Mouse (Mus musculus): Measurements from ENCODE around the gene Prkag1.

Gene Prkag1

GRCm38 (mm10) chr15:98791221-98791620 is 40.1 kb downstream of the Prkag1 start:
- DNase-seq: no peak

DNA sequence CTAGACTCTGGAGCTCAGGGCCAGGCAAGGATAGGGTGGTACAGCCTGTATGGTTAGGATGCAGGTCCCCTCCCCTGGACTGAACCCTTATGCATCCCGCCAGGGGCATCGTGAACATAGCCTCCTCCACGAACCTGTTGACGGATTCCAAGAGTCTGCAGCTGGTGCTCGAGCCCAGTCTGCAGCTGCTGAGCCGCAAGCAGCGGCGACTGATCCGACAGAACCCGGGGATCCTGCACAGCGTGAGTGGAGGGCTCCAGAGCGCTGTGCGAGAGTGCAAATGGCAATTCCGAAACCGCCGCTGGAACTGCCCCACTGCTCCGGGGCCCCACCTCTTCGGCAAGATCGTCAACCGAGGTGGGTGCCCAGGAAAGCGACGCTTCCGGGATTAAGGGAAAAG is 40.6 kb downstream of the Prkag1 start:
- no peak for DNase-seq

GRCm38 (mm10) chr15:98789661-98790535 is 41.4 kb downstream of the Prkag1 start, which contains the start of gene Wnt1:
TSS of gene Wnt1 (plus strand) at chr15:98789857.
- DNase-seq: peak; percentile 64

DNA sequence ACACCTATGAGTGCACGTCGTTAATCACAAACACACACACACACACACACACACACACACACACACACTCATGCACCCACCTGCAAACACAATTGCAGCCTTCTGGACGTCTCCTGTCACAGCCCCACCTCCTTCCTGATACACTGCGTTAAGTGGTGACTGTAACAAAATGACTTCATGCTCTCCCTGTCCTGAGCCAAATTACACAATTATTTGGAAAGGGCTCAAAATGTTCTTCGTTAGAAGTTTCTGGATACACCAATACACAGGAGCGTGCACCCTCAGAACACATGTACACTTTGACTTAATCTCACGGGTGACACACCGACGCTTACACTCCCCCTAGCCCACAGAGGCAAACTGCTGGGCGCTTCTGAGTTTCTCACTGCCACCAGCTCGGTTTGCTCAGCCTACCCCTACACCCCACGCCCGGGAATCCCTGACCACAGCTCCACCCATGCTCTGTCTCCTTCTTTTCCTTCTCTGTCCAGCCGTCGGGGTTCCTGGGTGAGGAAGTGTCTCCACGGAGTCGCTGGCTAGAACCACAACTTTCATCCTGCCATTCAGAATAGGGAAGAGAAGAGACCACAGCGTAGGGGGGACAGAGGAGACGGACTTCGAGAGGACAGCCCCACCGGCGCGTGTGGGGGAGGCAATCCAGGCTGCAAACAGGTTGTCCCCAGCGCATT is 42.2 kb downstream of the Prkag1 start:
- DNase-seq: no peak

DNA sequence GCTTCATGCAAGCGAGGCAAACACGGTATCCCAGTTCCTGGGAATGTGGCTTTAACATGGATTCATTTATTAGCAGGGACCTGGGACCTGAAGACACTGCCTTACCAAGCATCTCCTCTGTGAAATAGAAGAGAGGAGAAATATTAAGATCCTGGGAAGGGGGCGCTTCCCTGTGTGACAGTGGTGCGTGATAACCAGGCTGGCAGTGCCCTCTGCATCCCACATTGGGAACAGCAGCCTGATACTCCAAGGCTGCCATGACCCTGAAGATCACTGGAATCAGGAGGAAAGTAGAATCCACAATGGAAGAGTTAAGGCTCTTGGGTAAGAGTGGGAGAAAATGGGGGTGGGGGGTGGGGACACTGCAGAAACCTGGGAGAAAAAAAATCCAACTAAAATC is 43.4 kb downstream of the Prkag1 start:
- no peak for DNase-seq

DNA sequence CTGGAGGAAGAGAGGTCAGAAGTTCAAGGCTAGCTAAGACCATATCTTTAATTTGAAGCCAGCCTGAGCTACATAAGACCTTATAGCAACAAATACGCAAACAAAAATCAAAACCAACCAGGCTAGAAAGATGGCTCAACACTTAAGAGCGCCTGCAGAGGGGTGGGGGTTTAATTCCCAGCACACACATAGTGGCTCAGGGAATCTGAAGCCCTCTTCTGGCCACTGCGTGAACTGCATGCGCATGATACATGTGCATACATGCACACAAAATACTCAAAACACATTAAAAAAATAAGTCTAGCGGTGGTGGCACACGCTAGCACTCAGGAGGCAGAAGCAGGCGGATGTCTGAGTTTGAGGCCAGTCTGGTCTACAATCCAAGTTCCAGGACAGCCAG is 45.6 kb downstream of the Prkag1 start:
- no peak for DNase-seq

DNA sequence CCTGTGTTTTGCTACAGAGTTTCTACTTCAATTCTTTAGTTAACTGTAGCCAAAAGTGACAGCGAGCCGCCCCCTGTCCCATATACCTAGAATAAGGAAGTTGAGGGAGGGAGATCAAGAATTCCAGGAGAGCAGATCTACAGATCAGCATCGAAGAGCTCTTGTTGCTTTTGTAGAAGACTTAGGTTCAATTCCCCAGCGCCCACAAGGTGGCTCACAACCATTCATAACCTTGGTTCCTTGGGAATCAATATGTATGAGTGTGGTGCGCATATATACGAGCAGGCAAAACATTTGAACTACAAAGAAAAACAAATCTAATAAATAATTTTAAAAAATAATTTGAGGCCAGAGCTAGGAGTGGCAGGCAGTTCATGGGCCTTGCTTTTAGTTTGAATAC is 50.2 kb downstream of the Prkag1 start:
- DNase-seq: no peak

- DNase-seq: no peak
These were observed 50.7 kb downstream of the Prkag1 start for GRCm38 (mm10) chr15:98780573-98780972.

DNA sequence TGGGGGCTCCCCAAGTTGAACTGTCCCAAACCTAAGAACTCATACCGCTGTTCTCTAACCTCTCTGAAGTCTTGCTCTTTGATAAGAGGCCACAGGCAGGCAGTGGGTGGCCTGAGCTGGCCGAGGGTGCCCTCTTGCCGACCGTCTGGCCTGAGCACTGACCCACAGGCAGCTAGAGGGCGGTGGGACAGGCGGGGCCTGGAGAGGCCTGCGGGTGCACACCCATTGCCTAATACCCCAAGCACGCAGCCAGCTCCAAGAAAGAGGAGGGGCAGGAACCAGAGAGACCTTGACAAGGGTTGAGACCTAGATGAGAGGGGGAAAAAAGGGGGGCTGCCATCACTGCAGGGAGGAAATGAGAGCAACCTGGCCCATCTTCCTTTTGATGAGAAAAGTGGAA is 51.2 kb downstream of the Prkag1 start:
- DNase-seq: no peak

DNA sequence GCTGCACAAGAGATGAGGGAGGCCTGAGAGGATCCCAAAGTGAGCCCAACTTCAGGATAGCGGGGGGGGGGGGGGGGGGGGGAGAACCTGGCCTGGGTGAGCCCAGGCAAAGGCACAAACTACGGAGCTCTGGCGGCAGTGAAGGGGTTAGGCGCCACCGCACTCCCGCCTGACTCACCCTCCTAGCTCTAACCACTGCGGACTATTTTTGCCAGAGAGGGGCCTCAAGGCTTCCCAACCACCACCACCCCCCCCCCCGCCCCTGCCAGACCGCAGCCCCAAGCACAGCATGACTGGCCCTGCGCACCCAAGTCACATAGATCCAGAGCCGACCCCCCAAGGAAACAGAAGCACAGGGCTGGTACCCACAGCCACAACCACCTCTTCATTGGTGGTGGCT is 52.5 kb downstream of the Prkag1 start:
- DNase-seq: no peak

DNA sequence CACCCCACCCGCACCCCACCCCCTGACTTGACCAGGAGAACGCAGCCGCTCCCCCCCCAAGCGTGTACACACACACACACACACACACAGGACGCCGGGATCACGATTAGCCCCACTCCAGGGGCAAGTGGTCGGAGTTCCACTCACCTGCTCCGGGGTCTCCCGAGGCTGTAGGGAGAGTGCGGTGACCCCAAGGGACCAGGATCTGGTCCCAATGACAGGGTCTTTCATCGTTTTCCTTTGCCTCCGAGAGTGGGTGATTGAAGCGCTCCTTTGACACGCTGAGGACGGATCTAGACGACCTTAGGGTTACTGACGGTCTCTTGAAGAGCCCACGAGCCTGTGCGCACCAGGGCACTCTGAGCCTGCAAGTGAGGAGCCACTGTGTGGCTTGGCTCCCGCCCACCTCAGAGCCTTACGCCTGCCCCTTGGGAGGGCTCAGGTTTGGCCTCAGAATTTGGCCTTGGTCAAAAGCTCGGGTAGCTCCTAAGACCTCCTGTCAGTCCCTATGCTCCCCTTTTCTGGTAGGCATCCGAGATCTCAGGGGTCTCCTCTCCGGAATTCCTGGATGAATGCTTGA is 53.0 kb downstream of the Prkag1 start:
- DNase-seq: no peak

- DNase-seq: no peak
These were observed 53.6 kb downstream of the Prkag1 start, which contains the start of gene Wnt10b for GRCm38 (mm10) chr15:98777762-98778161. TSS of gene Wnt10b (minus strand) at chr15:98778150.

DNA sequence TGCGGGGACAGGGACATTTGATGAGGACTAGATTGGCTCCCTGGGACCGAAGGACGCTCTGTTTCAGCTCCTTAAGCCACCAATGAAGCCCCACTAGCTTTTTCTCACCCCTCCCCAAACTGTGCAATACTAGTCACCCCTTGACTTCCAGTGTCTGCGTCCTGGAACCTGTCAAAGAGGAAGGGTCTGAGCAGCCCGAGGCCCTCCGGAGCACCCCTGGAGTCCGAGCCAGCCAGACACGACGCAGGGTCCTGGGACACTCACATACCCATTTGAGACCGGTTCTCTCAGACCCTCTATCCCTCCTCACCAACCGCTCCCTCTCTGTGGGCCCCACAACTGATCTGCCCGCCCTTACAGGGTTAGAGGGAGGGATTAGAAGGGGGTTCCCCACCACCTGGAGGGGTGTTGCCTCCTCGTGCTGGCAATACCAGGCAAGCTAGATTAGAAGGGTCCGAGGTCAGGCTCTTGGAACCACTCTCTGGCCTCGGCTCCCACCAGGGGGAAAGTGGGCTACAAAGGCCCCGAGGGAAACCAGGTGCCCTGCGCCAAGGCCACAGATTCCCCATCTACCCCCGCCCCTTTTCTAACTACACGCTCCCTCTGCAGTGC is 54.2 kb downstream of the Prkag1 start:
- DNase-seq: no peak

DNA sequence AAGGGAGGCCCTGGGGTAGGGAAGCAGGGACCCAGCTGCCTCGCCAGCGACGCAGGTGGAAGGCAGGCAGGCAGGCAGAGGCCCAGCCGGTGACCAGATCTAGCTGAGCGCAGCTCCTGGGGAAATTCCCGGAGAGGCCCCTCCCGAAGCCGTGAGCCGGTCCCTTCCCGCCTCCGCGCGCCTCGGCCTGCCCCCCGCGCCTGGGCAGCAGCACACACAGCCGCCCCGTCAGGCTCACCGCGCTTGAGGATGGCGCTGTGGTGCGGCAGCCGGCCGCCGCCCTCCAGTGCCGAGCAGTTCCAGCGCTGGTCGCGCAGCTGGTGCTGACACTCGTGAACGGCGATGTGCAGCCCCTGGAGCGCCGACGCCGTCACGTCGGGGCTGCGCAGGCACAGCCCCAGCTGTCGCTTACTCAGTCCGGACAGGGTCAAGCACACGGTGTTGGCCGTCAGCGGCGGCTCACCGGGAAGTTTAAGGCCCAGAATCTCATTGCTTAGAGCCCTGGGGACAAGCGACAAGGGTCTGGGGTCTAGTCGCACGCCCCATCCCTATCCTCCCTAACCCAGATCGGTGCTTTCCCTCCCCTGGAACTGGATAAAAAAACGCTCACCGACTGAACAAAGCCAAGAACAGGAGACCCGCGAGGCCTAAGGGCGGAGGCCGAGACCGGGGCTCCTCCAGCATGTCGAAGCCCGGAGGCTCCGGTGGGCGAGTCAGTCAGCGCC is 54.9 kb downstream of the Prkag1 start:
- DNase-seq: peak; percentile 27

DNA sequence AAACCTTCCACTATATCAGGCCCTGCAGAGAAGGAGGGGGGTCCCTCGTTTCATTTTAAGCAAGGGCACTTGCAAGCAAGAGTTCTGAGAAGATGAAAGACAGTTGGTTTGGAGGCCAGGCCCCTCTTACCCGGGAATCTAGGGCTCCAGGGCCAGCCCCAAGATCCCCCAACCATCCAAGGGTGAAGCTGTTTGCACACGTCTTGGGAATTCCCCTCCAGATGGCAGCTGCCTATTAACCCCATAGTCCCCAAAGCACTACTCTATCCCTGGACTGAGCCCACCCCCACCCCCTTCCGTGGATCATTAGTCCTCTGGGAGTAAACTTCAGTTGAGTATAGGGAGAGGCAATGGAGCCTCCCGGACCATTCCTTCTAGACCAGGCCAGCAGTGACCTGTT is 55.8 kb downstream of the Prkag1 start:
- no peak for DNase-seq

DNA sequence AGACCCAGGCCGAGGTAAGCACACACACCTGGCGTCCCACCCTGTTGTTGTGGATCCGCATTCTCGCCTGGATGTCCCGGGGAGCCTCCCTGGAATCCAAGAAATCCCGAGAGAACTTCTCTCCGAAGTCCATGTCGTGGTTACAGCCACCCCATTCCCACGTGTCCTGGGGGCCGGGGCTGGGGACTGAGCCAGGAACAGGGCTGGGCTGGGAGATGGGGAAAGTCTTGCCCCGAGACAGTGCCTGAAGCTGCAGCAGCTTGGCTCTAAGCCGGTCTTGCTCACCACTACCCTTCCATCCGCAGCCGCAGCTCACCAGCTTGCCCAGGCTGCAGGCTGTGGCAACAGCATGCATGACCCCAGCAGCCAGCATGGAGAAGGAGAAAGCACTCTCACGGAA is 57.2 kb downstream of the Prkag1 start:
- DNase-seq: no peak

- DNase-seq: peak; percentile 25
These were observed 58.7 kb downstream of the Prkag1 start for GRCm38 (mm10) chr15:98772511-98773211.

- no peak for DNase-seq
These were observed 59.4 kb downstream of the Prkag1 start for GRCm38 (mm10) chr15:98771813-98772425.

DNA sequence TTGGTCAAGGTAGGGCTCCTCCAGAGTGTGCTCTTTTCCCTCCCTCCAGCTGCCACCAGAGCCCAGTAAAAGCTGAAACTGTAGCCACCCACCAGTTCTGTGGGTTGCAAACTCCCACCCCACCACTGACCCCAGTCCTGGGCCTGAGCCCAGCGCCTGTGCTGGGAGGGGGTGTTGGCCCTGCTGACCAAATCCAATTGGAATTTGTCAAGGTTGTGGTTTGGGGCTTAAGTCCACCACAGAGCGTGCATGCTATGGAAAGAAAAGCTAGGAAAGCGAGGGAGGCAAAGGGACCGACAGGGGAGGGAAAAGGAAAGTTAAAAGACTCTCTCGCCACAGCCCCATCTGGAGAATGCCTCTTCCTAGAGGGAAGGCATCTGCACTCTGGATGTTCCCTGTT is 63.1 kb downstream of the Prkag1 start:
- DNase-seq: no peak

GRCm38 (mm10) chr15:98765929-98766328 is 65.4 kb downstream of the Prkag1 start:
- DNase-seq: no peak

Data from kidney, adult 18-20 months (tissue).